Mouse (Mus musculus) adrenal gland, adult 18-20 months (tissue): Measurements from ENCODE around the gene Yars. TPM values are rescaled to one million over a fixed set of nuclear protein-coding genes. Genes with fewer than 3 reads are reported as not detected.
A peak's percentile ranks its signal among the peaks of the same experiment; 100 is the strongest.
"Not testable (repeated sequence)": the region's sequence is repeated elsewhere in the genome, so short reads cannot be mapped to it uniquely, and the experiment has no call there.

Source experiments
- DNase-seq, 2 experiments: peaks; one replicate each; pipeline ENCODE4 v3.0.0; 2021 to 2022; ENCODE audit warnings: low spot score in 2 of 2
- total RNA-seq, 2 experiments: library from RNA; stranded (reverse); gene quantifications; 1 replicate in 1 of 2; 2 replicates in 1 of 2; pipeline ENCODE4 v1.2.3; 2021

Yars gene
- total RNA-seq, 2 experiments from 2014 or later = 77.3 to 77.4 TPM

DNA sequence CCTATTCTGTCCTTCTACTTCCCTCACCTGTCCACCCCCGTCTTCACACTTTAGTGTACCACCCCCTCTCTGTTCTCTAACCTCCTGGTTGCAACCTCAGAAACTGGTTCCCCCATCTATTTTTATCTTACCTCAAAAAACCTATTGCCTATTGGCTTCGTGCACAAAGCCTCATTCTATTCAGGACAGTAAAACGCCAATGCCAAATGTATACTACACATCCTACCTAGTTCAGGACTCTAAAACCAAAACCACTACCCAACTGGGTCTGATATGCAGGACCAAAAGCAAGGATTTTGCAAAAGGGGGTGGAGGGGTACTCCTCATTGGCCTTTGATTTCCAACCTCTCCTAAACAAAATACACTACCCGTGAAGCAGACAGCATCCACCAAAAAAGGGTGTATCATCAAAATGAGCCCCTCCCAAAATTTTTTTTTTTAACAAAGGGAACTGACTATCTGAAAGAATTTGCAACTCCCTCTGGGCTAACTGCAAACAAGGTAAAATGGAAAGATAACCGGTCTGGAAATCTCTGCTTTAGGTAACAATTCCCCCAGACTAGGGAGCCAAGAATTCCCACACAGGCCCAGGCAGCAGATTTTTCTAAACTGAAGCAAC lies 1.4 kb upstream of the Yars start:
- no peak for DNase-seq

DNA sequence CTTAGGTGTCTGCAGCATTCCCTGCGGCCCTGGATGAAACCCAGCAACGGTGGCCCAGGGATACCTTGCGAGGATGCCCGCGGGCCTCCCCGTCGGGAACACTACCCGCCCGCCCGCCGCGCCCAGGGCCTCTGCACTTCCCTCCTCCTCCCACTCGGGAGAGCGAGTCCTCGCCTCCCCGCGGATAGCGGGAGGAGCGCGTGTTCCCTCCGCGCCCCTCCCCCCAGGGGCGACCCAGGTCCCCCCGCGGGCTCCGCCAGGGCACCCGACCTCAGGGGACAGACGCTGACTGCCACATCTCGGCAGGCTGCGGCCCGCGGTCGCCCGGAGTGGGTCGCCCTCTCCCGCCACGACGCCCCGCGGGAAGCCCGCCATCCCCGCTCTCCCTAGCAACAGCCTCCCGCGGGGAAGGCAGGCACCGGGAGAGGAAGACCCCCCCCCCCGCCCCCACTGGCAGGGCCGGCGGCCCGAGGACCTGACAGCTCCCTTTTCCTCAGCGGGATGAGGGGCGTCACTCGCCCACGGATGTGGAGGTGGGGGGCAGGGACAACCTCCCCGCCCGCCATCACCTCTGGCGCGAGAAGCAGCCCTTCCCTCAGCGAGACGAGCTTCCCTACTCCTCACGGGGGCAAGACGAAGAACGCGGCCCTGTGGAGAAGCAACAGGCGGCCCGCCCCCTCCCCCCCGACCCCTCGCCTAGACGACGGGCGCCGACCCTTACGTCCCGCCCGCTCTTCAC lies 588 bp upstream of the Yars start:
- peak; percentile 58 to 64 for DNase-seq

DNA sequence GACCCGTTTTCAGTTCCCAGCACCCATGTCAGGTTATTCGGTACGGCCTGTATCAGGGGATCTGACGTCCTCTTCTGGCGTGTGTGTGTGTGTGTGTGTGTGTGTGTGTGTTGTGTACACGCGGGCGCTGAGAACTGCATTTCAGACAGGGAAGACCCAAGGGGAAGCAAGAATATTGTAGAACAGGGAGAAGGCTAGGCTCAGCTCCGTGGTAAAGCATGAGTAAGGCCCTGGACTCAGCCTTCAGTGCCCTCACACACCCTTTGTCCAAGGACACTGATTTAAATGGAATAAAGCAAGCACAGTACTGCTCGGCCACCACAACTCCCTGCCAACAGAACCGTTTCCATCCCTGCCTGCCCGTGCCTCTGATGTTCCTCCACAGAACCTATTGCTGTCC lies 978 bp downstream of the Yars start:
- peak in 1 of 2 experiments; percentile 21 for DNase-seq

DNA sequence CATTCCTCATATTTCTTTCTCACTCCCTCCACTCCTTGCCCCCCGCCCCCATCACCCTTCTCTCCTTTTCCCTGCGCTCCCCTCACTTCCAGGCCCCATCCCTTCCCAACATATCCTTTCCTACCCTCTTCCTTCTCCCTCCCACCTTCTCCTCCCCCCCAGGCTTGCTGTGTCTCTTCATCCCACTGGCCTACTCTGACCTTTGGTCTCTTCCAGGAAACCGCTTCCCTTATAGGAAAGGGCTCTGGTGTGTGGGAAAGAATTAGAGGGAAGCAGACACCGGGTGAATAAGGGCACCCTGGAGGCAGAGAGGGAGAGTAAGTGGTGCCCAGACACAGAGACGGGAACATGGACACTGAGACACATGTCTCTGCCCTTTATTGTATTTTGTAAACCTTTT lies 2.1 kb downstream of the Yars start:
- no peak for DNase-seq

DNA sequence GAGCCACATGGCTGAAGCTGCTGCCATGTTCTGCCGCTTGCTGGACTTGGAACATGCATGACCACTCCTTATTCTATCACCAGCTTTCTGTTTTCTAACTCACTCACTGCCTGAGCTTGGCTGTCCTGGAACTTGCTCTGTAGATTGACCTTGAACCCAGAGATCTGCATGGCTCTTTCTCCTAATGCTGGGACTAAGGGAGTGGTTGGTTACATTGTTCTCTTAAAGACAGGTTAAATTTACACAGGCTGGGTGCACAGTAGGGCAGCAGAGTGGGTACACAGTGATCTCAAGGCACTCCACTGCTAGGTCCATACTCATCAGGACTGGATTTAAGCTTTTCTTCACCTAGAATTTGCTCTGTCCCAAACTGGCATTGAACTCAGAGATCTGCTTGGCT lies 4.7 kb downstream of the Yars start:
- DNase-seq = no peak

DNA sequence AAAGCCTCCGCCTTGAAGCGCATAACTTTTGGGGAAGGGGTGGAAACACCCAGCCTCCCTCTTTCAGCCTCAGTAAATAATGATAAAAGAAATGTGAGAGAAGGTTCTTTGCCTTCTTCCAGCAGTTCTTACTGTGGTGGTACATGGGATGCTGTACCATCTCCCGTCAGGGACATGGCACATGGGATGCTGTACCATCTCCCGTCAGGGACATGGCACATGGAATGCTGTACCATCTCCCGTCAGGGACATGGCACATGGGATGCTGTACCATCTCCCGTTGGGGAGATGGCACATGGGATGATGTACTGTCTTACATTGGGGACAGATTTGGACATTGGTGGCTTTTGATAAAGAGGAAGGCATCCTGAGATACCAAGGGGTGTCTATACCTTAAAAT lies 8.0 kb downstream of the Yars start:
- DNase-seq = no peak

DNA sequence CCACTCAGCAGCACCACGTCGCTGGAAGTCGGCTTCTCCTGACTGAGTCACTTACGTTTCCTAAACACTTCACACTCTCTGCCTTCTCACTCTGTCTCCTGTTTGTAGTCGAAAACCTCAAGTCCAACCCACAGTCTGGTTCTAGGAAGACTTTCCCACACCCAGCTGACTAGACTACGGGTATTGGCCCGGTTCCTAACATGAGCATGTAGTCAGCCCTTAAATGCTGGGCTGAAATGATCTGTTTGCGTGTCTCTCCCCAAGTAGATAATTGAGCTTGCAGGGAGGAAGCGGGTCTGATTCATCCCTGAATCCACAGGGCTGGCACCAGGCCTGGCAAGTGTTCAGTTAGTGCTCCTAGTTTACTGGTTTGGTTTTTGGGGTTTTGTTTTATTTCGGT lies 15.1 kb downstream of the Yars start:
- DNase-seq = no peak

DNA sequence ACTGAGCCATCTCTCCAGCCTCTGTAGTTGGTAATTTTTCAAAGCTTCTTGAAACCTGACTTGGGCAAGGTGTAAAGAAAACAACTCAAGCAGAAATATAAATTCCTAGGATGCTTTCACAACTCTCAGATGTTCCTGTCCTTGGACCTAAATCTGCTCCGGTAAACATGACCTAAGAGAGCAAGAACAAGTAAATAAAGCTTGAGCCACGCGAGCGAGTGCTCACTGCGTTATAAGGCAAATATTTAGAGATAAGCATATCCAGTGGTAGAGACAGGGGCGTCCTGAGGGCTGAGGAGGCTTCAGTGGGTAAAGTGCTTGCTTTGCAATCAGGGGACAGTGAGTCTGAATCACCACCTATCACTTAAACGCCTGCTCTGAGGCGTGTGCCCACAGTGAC lies 17.2 kb downstream of the Yars start:
- DNase-seq = no peak

DNA sequence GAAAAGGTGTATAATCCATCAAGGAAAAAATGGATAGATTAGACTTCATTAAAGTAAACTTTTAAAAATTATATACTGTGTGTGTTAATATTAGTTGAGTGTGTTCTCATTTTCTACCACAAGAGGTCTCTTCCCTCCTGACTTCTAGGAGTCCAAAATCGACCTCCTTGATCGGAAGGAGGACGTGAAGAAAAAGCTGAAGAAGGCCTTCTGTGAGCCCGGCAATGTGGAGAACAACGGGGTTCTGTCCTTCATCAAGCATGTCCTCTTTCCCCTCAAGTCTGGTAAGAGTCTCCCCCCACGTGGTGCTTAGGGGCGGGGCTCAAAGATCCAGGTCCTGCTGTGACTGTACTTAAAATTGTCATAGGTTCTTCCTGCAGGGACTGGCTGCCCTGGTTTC lies 19.9 kb downstream of the Yars start:
- no peak for DNase-seq

DNA sequence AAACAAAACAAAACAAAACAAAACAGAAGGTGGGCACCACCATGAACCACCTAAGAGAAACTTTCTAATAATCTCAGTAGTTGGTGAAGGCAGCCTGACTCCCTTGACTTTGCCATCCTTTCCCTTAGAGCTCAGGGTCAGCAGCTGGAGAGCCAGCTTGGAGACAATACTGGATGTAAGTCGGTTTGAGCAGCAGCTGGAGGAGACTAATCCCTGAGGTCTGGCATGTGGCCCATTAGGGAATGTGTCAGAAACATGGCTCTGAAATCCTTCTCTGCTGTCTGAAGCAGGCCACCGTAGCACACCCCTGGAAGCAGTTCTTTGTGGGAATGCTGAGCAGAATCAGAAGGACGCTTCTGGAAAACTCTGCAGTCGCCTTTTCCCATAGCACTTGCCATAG lies 21.9 kb downstream of the Yars start:
- no peak for DNase-seq

DNA sequence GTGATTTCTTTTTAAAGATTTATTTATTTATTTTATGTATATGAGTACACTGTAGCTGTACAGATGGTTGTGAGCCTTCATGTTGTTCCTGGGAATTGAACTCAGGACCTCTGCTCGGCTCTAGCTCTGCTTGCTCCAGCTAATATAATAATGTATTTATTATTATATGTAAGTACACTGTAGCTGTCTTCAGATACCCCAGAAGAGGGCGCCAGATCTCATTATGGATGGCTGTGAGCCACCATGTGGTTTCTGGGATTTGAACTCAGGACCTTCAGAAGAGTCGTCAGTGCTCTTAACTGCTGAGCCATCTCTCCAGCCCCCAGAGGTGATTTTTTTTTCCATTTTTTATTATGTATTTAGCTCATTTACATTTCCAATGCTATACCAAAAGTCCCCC lies 22.9 kb downstream of the Yars start:
- not testable (repeated sequence) for DNase-seq

DNA sequence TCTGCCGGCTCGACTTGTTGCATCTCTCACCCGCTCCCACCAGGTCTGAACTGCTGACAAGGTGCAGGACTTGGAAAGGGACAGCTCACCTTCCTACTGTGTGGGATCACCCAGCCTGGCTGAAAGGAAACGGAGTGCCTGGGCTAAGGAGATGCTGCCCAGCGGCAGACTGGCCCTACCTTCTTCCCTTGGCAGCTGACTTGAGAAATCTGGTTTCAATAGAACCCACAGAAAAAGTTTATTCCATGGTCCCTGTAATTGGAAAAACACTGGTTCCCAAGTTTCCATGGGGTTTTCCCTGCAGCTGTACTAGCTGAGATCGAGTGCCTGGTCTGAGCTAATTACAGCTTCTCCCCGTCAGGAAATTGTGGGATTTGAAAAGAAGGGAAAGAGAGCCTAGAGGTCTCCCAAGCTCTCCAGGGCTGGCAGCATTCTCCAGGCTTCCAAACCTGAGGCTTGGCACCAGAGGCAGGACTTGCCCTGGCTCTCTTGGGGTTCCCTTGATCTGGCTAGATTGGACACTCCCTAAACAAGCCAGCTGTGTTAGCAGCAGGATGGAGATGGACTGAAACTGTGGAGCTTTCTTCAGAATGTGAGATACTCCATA lies 29.1 kb downstream of the Yars start:
- no peak for DNase-seq

DNA sequence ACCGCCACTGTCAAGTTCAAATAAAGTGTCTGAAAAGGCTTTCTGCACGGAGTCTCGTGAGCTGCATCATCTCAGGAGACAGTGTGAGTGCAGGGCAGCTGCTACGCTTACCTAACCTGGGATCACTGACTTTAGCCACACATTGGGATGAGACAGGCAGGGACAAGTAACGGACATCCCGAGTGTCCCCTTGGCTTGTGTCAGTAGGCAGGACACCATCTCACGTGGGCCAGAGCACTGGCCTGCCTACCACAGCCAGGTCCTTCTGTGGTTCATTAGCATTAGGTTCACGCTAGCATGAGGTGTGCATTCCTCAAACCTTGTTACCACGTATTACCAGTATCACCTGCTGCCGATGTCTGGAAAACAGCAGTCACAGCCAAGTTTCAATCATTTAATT lies 29.6 kb downstream of the Yars start:
- DNase-seq = no peak

DNA sequence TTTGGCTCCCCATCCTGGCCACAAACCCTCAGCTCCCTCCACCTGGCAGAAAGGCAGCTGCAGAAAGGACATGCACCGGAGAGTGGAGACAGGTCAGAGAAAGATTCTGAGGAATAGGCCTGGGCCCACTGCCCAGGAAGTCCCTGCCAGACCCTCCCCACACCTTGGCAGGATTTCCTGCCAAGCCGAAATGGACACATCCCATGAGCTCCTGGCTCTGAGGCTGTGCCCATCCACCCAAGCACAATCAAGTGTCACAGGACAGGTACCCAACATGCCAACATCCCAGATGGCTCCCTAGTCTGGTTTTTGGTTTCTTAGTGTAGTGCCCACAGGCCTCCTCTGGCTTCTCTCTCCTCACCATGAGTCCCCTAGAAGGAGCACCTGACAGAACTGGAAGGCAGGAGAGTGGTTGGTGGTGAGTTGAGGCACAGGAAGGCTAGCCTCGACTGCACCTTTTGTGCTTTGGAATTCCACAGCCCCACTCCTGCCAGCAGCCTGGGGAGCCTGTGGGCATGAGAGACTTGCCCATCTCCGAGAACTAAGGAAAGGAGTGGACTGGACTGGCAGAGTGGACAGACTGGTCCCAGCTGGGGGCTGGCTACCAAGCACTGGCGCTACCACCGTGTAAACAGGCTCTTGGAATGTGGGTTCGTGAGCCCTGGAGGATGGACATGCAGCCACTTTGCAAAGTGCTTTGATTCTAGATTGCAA lies 31.0 kb downstream of the Yars start:
- DNase-seq = no peak

DNA sequence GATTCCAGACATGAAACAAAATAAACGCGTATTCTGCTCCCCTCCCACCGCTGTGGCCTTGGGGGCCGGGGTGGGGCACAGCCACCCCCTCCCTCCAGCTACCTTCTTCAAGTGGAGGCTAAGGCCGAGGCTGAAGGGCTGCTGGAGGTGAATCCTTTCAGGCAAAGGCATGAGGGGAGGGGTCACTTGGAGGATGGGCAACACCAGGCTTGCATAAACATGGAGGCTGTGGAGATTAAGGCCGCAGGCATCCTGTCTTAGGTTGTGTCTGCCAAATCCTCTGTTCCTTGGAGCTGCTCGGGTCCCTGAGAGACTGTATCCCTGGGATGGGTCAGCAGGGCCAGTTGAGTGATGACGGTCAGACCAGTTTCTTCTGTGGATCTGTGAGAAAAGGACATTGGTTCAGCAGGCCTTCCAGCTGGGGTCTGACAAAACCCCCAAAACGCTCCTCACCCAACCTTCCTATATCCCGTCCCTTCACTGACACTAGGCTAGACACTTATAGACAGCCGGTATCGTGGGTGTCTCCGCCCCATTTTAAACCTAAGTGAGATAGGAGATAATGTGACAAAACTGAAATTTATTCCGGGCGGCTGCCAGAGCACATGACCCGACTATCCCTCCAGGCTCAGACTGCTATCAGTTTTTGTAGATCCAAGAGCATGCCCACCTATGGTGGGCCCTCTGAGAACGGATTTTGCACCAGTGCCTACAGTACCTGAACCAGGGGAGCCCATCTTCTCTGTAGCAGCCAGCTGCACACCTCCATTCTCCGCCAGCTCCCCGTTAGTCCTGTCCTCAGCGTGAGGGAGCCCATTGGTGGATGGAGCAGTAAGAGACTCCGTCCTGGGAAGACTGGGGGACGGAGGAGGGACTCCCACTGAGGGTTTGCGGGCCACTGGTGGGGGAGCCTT lies 31.8 kb downstream of the Yars start:
- DNase-seq = no peak

DNA sequence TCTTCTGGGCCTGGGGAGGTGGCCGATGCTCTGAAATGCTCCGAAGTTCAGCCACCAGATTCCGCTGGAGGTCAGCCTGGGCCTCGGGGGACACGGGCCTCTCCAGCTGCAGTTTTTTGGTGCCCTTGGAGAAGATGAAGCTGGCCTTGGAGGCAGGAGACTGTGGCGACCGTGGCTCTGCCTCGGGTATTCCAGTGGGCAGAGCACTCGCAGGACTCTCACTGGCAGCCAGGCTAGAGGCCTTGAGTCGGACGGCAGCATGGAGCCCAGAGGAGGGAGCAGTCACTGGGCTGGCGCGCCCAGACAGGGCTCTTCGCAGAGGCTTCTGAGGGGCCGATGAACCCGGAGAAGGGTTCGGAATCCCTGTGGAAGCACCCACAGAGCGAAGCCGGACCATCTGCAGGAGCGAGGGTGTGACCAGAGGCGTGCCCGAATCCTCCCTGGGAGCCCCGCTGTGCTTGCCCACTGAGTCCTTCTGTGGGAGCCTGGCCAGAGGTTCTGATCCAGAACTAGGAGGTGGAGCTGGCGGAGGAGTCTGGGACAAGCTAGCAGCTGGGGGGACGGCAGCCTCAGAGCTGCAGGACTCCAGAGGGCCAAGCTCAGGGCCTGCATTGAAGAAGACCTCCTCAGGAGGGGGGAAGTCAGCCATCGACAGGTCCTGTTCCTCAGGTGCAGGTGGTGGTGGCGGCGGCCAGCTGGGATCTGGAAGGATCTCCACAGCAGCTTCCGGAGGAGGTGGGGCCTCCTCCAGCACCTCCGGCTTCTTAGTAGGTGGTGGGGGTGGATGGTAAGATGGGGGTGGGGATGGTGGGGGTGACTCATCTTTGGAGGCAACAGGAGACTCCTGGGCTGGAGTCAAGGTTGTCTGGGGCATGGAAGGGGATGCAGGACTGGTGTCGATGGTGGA lies 32.7 kb downstream of the Yars start:
- DNase-seq = no peak

DNA sequence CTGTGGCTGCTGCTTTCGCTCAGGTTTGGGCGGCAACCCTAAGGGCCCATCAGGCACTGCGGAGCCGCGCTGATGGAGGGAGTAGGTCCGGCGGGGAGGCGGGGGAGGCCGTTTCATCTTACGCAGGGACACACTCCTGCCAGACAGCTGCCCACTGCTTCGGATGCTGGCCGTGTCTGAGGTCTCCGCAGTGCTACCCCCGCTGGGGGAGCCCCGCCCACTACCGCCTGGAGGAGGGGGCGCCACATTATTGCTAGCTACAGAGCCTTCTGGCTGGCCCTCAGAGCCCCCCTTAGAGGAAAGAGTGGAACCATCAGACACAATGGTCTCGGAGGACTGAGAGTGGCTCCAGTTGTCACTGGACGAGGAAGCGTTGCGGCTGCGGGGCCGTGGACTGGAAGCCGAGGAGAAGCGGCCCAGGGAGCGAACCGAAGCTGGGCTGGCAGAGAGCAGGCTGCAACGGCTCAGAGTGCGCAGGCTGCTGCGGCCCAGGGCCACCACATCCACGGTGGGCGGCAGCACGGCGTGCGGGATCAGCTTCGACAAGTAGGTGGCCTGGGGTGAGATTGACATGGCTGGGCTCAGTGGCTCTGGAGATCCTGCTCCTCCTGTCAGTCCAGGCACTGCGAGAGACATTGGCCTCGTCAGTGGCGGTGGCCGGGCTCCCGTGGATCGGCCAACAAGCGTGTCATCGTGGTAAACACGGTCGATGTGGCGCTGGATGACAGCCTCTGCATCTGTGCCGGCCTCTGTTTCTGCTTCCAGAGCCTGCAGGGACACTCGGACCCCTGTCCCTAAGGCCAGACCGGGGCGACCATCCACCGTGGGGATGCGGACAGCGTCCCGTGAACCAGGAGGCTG lies 34.1 kb downstream of the Yars start:
- DNase-seq = no peak

DNA sequence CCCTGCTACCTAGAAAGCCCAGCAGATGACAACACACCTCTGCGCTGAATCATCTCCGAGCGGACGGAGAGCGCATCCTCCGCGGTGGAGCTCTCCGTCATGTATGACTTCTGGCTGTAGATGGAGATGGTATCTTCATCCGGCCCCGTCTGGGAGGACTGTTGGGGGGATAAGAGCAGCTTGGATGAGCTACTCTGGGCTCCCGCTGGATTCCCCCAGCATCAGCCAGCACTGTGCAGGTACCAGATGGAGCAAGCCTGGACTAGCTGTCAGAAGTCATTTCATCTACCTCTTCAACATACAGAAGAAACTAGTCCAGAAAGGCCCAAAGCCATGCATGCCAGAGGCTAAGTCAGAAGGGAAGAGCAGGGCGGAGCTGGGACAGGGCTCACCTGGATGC lies 35.8 kb downstream of the Yars start:
- no peak for DNase-seq

DNA sequence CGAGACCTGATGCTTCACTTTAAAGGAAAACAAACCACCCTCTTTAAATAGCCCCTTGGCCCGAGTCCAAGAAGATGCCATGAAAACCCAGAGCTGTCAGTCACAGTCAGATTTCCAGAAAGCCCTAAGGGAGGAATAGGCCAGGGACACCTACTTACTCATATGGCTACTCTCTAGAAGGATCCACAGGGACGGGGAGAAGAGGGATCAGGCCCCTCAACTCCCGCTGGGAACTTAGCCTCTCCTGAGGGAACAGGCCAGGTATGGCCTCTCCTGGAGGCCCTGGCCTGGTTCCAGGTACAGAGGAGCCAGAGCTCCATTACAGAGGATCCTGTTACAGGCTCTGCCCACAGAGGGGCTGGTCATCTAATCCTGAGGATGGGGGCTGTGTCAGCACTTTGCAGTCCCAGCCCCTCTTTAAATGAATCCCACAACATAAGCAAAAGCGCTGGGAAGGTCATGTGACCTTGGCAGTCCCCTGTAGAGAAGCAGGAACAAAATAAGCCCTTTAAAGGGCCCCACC lies 36.9 kb downstream of the Yars start:
- no peak for DNase-seq
